Mouse (Mus musculus): ENCODE data around the gene Acot4. TPM values are rescaled to one million over a fixed set of nuclear protein-coding genes. Genes with fewer than 3 reads are reported as not detected.
"Not testable (repeated sequence)": the region's sequence is repeated elsewhere in the genome, so short reads cannot be mapped to it uniquely, and the experiment has no call there.

The Acot4 gene
- total RNA-seq, 2 experiments from 2014 or later = 2.1 to 2.8 TPM

GRCm38 (mm10) chr12:84067752-84068151 is 29.6 kb downstream of the Acot4 start:
- intact Hi-C loops (cut with DNase I) = no loop called here
- no peak for DNase-seq (ENCODE audit: low spot score in 2 of 2)

GRCm38 (mm10) chr12:84068296-84068695 is 30.1 kb downstream of the Acot4 start:
- no peak for DNase-seq (ENCODE audit: low spot score in 2 of 2)
- intact Hi-C loops (cut with DNase I) = no loop called here

GRCm38 (mm10) chr12:84068986-84069385 is 30.8 kb downstream of the Acot4 start, which contains the start of gene Acot5:
Gene Acot5 (plus strand): TSS chr12:84069325.
- intact Hi-C loops (cut with DNase I) = no loop called here
- DNase-seq (ENCODE audit: low spot score in 2 of 2) = no peak

- DNase-seq (ENCODE audit: low spot score in 2 of 2) = peak; percentile 43 to 56
- intact Hi-C loops (cut with DNase I) = not testable (repeated sequence)
Measured at GRCm38 (mm10) chr12:84069582-84069981, 31.4 kb downstream of the Acot4 start.

- peak; percentile 16 to 27 for DNase-seq (ENCODE audit: low spot score in 2 of 2)
- intact Hi-C loops (cut with DNase I) = loop anchor here (10.0 kb wide), 1 partner anchor 163 kb away; no protein-coding TSS in a partner anchor
Measured at GRCm38 (mm10) chr12:84071696-84072095, 33.5 kb downstream of the Acot4 start.

- intact Hi-C loops (cut with DNase I) = loop anchor here (10.0 kb wide), 1 partner anchor 157 kb away; no protein-coding TSS in a partner anchor
- no peak for DNase-seq (ENCODE audit: low spot score in 2 of 2)
Measured at GRCm38 (mm10) chr12:84077371-84077990, 39.3 kb downstream of the Acot4 start.

- no peak for DNase-seq (ENCODE audit: low spot score in 2 of 2)
- intact Hi-C loops (cut with DNase I) = no loop called here
Measured at GRCm38 (mm10) chr12:84083842-84084241, 45.7 kb downstream of the Acot4 start.

GRCm38 (mm10) chr12:84084581-84084980 is 46.4 kb downstream of the Acot4 start:
- DNase-seq (ENCODE audit: low spot score in 2 of 2) = no peak
- intact Hi-C loops (cut with DNase I) = no loop called here

GRCm38 (mm10) chr12:84094666-84095065 is 56.5 kb downstream of the Acot4 start:
- intact Hi-C loops (cut with DNase I); DNase-seq (ENCODE audit: low spot score in 2 of 2): not testable (repeated sequence)

Other genes with a start within 250 kb of the Acot4 start
- gene Numb, start 116.4 kb upstream of the Acot4 start, total RNA-seq (2021) = 10 to 100 TPM; 59.4 to 76.9 TPM
- 10 to 100 TPM; 14.7 to 20.1 TPM for gene Riox1, start 87.8 kb upstream of the Acot4 start, total RNA-seq (2021)
- gene Heatr4, start 53.5 kb upstream of the Acot4 start, total RNA-seq (2021) = not detected
- 10 to 100 TPM; 10.7 TPM for gene Acot2, start 50.5 kb upstream of the Acot4 start, total RNA-seq (2021)
- gene Acot1, start 28.9 kb upstream of the Acot4 start, total RNA-seq (2021) = 10 to 100 TPM; 10.3 to 18.9 TPM
- not detected for gene Gm49366, start 556 bp downstream of the Acot4 start, total RNA-seq (2021)
- 1 to 10 TPM; 3.2 to 3.6 TPM for gene Acot3, start 13.8 kb downstream of the Acot4 start, total RNA-seq (2021)
- gene Acot5, start 30.9 kb downstream of the Acot4 start, total RNA-seq (2021) = 1 to 10 TPM; 4.9 to 6.2 TPM
- 1 to 10 TPM; 3.6 to 3.7 TPM for gene Acot6, start 62.3 kb downstream of the Acot4 start, total RNA-seq (2021)
- gene Dnal1, start 76.0 kb downstream of the Acot4 start, total RNA-seq (2021) = 100 to 1,000 TPM in 1 of 2 experiments, 10 to 100 TPM in 1; 86.7 to 102 TPM
- 1 to 10 TPM; 3.6 to 6.0 TPM for gene Pnma1, start 110.1 kb downstream of the Acot4 start, total RNA-seq (2021)
- 10 to 100 TPM; 17.2 to 18.5 TPM for gene Elmsan1, start 180.5 kb downstream of the Acot4 start, total RNA-seq (2021)
- 10 to 100 TPM; 34.5 to 39.6 TPM for gene Ptgr2, start 246.9 kb downstream of the Acot4 start, total RNA-seq (2021)

Measured in left cerebral cortex, postnatal 36 days (tissue).